Mouse (Mus musculus) stomach, adult 2 months (tissue): ENCODE data around the gene Dmrtc1a. TPM values are rescaled to one million over a fixed set of nuclear protein-coding genes. Genes with fewer than 3 reads are reported as not detected.

Experiments
- polyA plus RNA-seq: library from polyadenylated mRNA; depleted of rRNA; stranded (reverse); fragments of >200 nt; gene quantifications from 2 replicates; pipeline ENCODE4 v1.2.3, GENCODE M21; 2012; rRNA removed

Gene Dmrtc1a
- 0.15 and 0.18 TPM in 2 replicates for polyA plus RNA-seq

GRCm38 (mm10) chrX:102908587-102908986, at the start of gene Dmrtc1a, which contains the start of gene 1700011M02Rik:
Dmrtc1a (minus strand) TSS chrX:102908687.
1700011M02Rik (plus strand) TSS chrX:102908905.

GRCm38 (mm10) chrX:102928072-102928471, 19.6 kb upstream of the Dmrtc1a start, which contains the start of gene 1700018G05Rik:
1700018G05Rik (plus strand) TSS chrX:102928372.

GRCm38 (mm10) chrX:102867871-102868270, 40.6 kb downstream of the Dmrtc1a start, which contains the start of gene 1700031F05Rik:
1700031F05Rik (minus strand) TSS chrX:102867971.

DNA sequence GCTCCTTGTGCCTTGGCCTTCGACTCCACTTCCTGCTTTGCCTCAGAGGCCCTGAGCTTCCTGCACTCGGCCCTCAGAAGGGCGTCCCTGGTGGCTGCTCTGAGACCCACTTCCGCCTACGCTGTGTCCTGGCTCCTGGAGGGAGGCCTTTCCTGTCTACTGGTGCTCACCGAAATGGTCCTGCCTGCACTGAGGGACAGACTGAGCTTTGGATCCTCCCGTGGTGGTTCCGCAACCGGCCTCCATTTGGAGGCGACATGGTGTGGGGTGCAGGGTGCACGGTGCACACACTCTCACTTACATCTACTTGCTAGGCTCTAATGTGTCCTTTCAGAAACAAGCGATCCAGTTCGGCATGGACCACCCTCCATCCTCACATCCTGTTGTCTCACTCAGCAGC, 54.0 kb downstream of the Dmrtc1a start, which contains the start of gene Dmrtc1c2:
Gene Dmrtc1c2, minus strand, starts transcription at position 101 of the 400 bp plus-strand sequence.

Other genes with a start within 250 kb of the Dmrtc1a start
- 3.4 and 3.5 TPM in 2 replicates for gene Gm3880, start 221.7 kb downstream of the Dmrtc1a start, polyA plus RNA-seq
- gene Gm9112, start 201.1 kb downstream of the Dmrtc1a start, polyA plus RNA-seq: not detected in 2 replicates
- gene Dmrtc1b, start 200.8 kb downstream of the Dmrtc1a start, polyA plus RNA-seq: not detected in 2 replicates
- not detected in 2 replicates for gene Dmrtc1c1, start 105.7 kb downstream of the Dmrtc1a start, polyA plus RNA-seq
- not detected in 2 replicates for gene Dmrtc1c2, start 54.1 kb downstream of the Dmrtc1a start, polyA plus RNA-seq
- gene 1700031F05Rik, start 40.7 kb downstream of the Dmrtc1a start, polyA plus RNA-seq: not detected in 2 replicates
- gene 1700011M02Rik, start 218 bp upstream of the Dmrtc1a start, polyA plus RNA-seq: not detected in 2 replicates
- not detected in 2 replicates for gene 1700018G05Rik, start 19.7 kb upstream of the Dmrtc1a start, polyA plus RNA-seq